Mouse (Mus musculus) CH12.LX (cell line): ENCODE measurements at regions not wholly inside any gene's neighbourhood (a gene's known extent, or its start where the extent isn't known, plus 50 kb on each side); places are given as distances from the start of the nearest gene placed in this dataset.

Experiments
- CTCF ChIP-seq, 2 experiments: IDR thresholded peaks in 1 of 2; conservative IDR thresholded peaks in 1 of 2; 2 replicates each; pipeline ENCODE4 v1.5.1; 2011 to 2012; ENCODE audit warnings: low read depth in 2 of 2, low read length in 2 of 2, improper control_type of control experiment in 1 of 2, inconsistent platforms in 1 of 2, mild to moderate bottlenecking in 1 of 2, moderate library complexity in 1 of 2
- JUND ChIP-seq: conservative IDR thresholded peaks from 2 replicates; pipeline ENCODE4 v1.6.1; 2011; ENCODE audit warnings: low read depth, low read length, improper control_type of control experiment
- KAT2A ChIP-seq: IDR thresholded peaks from 2 replicates; pipeline ENCODE4 v1.6.1; 2012; ENCODE audit warnings: low read length, improper control_type of control experiment, inconsistent platforms; ENCODE audit not compliant: insufficient replicate concordance
- MAFK ChIP-seq: IDR thresholded peaks from 2 replicates; pipeline ENCODE4 v1.6.1; 2011; ENCODE audit warnings: low read length, improper control_type of control experiment; ENCODE audit not compliant: insufficient replicate concordance
- MAX ChIP-seq: IDR thresholded peaks from 2 replicates; pipeline ENCODE4 v1.6.1; 2011; ENCODE audit warnings: low read length, improper control_type of control experiment
- MXI1 ChIP-seq: IDR thresholded peaks from 2 replicates; pipeline ENCODE4 v1.6.1; 2011; ENCODE audit warnings: mild to moderate bottlenecking, low read depth, low read length, improper control_type of control experiment
- NELFE ChIP-seq: IDR thresholded peaks from 2 replicates; pipeline ENCODE4 v1.6.1; 2011; ENCODE audit warnings: low read depth, low read length, improper control_type of control experiment
- PAX5 ChIP-seq: IDR thresholded peaks from 2 replicates; pipeline ENCODE4 v1.6.1; 2012; ENCODE audit warnings: low read length, inconsistent platforms, mixed read lengths
- POLR2A ChIP-seq: IDR thresholded peaks from 2 replicates; pipeline ENCODE4 v1.6.1; 2011; ENCODE audit warnings: low read depth, mild to moderate bottlenecking, improper control_type of control experiment, low read length
- ZC3H11A ChIP-seq: IDR thresholded peaks from 2 replicates; pipeline ENCODE4 v1.6.1; 2012; ENCODE audit warnings: low read depth, mild to moderate bottlenecking, inconsistent platforms, low read length, improper control_type of control experiment
- ZMIZ1 ChIP-seq: IDR thresholded peaks from 2 replicates; pipeline ENCODE4 v1.6.1; 2012; ENCODE audit warnings: low read depth, mild to moderate bottlenecking, inconsistent platforms, low read length, improper control_type of control experiment
- ZNF384 ChIP-seq: IDR thresholded peaks from 2 replicates; pipeline ENCODE4 v1.6.1; 2012; ENCODE audit warnings: low read depth, low read length, improper control_type of control experiment, inconsistent platforms

DNA sequence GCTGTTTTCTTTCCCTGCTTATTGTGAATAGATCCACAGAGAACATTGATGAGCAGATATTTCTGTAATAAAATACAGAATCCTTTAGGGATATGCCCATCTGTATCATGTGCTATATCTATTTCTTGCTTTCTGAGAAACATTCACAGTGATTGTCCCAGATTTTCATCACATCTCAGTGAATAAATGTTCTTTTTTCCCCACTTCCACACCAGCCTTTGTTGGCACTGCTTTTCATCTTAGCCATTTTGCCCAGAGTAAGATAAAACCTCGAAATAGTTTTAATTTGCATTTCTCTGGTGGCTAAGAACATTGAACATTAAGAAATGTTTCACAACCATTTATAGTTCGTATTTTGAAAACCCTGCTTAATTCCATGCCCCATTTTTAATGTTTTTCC is 195.7 kb upstream of the Gm11232 start:
- TF ChIP-seq ZC3H11A (no peak), CTCF (conservative IDR thresholded peaks at IDR 0.05 in 1 of 2, IDR thresholded peaks at IDR 0.05 in 1 of 2; ENCODE audit: low read depth in 2 of 2, low read length in 2 of 2) (no peak), POLR2A (no peak), PAX5 (no peak), ZMIZ1 (no peak), ZNF384 (no peak), MAX (no peak), NELFE (no peak), MXI1 (no peak), KAT2A (no peak), JUND (no peak), MAFK (no peak)
